Mouse (Mus musculus) lung, adult 2 months (tissue): ENCODE measurements around the gene C1ra. TPM values are rescaled to one million over a fixed set of nuclear protein-coding genes. Genes with fewer than 3 reads are reported as not detected.

Experiments used
- DNase-seq: peaks from one replicate; pipeline ENCODE4 v3.0.0; 2022
- H3K4me1 ChIP-seq: fragments of 200-500 bp; 2 replicates; pipeline ENCODE4 v1.6.1; 2011; ENCODE audit warnings: low read length; ENCODE audit not compliant: control insufficient read depth, insufficient read depth
- H3K4me3 ChIP-seq: fragments of 200-500 bp; replicated peaks from 2 replicates; pipeline ENCODE3; 2011; ENCODE audit warnings: low read depth, mild to moderate bottlenecking, control low read depth, low read length; ENCODE audit errors: extremely low read depth
- CTCF ChIP-seq: fragments of 200-500 bp; IDR thresholded peaks from 2 replicates; pipeline ENCODE4 v1.5.1; 2011; ENCODE audit warnings: mild to moderate bottlenecking, low read length, control low read depth; ENCODE audit not compliant: insufficient read depth
- POLR2A ChIP-seq: fragments of 200-500 bp; IDR thresholded peaks from 2 replicates; pipeline ENCODE4 v1.6.1; 2011; ENCODE audit warnings: low read depth, mild to moderate bottlenecking, control low read depth, low read length, borderline replicate concordance; ENCODE audit errors: extremely low read depth
- WGBS: fragments of 180-500 bp; shearing (Covaris S2); methylation state at CpG from one replicate; pipeline ENCODE4 v1.1.7; 2018; 5-methylcytosine and 5-hydroxymethylcytosine counted together
- polyA plus RNA-seq: library from polyadenylated mRNA; depleted of rRNA; stranded (reverse); fragments of >200 nt; gene quantifications from 2 replicates; pipeline ENCODE4 v1.2.3, GENCODE M21; 2012

The C1ra gene
- polyA plus RNA-seq, 1 experiment: 58.0 TPM

DNA sequence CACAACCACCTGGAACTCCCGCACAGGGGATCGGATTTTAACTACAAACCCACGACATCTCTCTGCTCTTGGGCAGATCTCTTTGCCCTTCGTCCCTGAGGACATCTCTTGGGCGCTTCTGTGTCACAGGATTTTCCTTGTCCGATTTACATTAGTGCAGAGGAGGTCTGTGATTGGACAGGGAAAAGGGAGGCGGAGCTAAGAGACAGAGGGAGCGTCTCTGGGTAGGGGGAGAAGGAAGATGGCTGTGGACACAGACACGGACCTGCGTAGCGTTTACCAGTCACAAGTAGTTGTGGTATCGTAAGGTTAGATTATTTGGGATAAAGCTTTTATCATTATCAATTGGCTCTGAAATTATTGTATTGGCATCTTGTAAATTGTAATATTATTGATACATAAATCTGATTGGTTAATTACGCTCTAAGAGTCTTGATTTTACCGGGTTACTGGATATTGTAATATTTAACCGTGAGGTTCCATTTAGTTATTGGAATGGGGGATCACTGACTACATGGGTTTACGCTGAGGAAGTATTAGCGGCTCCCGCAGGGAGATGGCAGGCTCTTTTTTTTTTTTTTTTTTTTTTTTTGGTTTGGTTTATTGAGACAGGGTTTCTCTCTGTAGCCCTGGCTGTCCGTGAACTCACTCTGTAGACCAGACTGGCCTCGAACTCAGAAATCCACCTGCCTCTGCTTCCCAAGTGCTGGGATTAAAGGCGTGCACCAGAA lies 26.6 kb upstream of the C1ra start:
- WGBS: 39% methylated on average over 21 of the region's 21 CpGs
- H3K4me3 ChIP-seq: no peak overlapping the region

DNA sequence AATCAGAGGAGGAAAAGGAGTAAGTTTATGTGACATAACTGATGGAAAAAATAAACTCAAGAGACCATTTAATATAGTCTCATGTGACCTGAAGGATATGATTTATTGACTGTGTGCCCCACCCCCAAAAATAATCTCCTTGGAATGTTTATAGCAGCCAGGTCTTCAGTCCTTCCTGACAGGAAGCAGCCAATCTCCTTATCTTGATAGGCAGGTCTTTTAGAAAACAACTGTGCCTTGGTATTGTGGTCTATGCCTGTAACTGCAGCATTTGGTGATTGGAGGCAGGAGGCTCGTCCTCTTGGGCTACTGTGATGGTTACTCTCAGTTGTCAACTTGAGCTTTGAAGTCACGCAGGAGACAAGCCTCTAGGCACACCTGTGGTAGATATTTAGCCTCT lies 24.7 kb upstream of the C1ra start:
- TF ChIP-seq CTCF (no peak), POLR2A (no peak)
- no peak for DNase-seq
- Histone ChIP-seq H3K4me1 (no peaks in the 10 kb centered on the region; the same call in 1 of the 2 replicates), H3K4me3 (no peak overlapping the region)
- WGBS: 21% methylated on average over 2 of the region's 2 CpGs

More for the DNA sequence above, 26.6 kb upstream of the C1ra start:
- no peaks in the 10 kb centered on the region for H3K4me1 ChIP-seq
- DNase-seq: no peak
- no peak for TF ChIP-seq CTCF
- TF ChIP-seq POLR2A: no peak

DNA sequence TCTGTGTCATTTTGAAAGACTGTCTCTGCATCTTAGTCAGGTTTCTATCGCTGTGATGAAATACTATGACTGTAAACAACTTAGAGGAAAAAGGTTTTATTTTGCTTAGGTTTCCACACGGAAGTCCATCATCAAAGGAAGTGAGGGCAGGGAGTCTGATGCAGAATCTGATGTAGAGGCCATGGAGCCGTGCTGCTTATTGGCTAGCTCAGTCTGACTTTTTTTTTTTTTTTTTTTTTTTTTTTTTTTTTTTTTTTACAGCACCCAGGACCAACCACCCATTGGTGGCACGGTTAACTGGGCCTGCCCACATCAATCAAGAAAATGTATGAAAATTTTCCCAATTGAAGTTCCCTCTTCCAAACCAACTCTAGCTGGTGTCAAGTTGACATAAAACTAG lies 23.3 kb upstream of the C1ra start:
- 74% methylated on average over 4 of the region's 4 CpGs for WGBS
- no peak for TF ChIP-seq POLR2A
- TF ChIP-seq CTCF: no peak
- DNase-seq: no peak
- H3K4me1 ChIP-seq: no peaks in the 10 kb centered on the region; the same call in 1 of the 2 replicates
- no peak overlapping the region for H3K4me3 ChIP-seq

DNA sequence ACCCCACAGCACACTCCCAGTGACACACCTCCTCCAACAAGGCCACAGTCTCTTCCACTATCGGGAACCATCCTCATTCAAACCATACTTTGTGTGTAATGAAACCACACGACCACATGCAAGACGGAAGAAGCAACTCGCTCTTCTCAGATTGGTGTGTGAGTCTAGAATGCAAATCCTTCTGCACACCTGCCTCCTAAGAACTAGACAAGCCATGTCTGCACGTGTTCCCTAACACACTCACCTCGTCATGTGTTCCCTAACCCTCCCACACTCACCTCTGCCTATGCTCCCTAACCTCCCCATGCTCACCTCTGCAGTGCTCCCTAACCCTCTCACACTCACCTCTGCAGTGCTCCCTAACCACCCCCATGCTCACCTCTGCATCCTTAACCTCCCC lies 20.8 kb upstream of the C1ra start:
- no peak for DNase-seq
- no peak for TF ChIP-seq CTCF
- TF ChIP-seq POLR2A: no peak
- Histone ChIP-seq H3K4me3 (no peak overlapping the region), H3K4me1 (no peaks in the 10 kb centered on the region; the same call in 1 of the 2 replicates)
- 63% methylated on average over 6 of the region's 6 CpGs for WGBS

DNA sequence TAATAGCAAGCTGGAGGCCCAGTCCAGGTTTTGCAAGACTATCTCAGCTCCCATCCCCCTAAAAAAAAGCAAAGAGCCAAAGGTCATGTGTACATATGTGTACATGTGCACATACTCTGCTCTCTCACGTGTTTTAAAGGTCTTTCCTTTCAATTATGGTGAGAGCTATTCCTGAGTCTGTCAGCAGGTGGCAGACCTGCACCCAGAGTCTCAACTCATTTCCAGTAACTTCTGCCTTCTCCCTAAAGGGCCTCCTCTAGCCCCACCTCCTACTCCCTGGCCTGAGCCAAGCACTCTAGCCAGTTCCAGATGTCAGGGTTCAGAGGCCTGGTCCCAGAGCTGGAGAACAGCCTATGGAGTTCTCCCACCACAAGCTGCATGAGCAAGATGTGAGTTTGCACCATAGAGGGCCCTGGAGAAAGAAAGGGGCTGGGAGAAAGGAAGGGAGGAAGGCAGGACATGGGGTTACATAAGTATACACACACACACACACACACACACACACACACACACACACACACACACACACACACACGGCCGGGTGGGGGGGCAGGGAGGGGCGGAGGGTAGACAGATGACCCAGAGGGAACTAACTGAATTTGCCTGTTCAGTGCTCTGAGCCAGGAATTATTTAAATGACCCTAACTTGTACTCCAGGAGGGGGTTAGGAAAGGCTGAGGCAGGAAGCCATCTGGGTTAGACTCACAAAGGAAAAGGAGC lies 19.2 kb upstream of the C1ra start, which contains the start of gene C1rl:
TSS of gene C1rl (plus strand) at position 272 of the 720 bp plus-strand sequence.
- TF ChIP-seq POLR2A: no peak
- peak; percentile 49 for TF ChIP-seq CTCF
- Histone ChIP-seq H3K4me3 (no peak within 1 kb of the TSS), H3K4me1 (no peaks in the 10 kb centered on the region; the same call in 1 of the 2 replicates)
- 21% methylated on average over 4 of the region's 4 CpGs for WGBS
- peak; percentile 76 for DNase-seq

- no peaks in the 10 kb centered on the region; the same call in 1 of the 2 replicates for H3K4me1 ChIP-seq
- 74% methylated on average over 5 of the region's 5 CpGs for WGBS
- DNase-seq: no peak
- H3K4me3 ChIP-seq: no peak overlapping the region
- TF ChIP-seq CTCF (no peak), POLR2A (no peak)
These were observed 18.3 kb upstream of the C1ra start for GRCm38 (mm10) chr6:124493886-124494285.

GRCm38 (mm10) chr6:124496054-124496453 lies 16.2 kb upstream of the C1ra start:
- TF ChIP-seq CTCF (no peak), POLR2A (no peak)

DNA sequence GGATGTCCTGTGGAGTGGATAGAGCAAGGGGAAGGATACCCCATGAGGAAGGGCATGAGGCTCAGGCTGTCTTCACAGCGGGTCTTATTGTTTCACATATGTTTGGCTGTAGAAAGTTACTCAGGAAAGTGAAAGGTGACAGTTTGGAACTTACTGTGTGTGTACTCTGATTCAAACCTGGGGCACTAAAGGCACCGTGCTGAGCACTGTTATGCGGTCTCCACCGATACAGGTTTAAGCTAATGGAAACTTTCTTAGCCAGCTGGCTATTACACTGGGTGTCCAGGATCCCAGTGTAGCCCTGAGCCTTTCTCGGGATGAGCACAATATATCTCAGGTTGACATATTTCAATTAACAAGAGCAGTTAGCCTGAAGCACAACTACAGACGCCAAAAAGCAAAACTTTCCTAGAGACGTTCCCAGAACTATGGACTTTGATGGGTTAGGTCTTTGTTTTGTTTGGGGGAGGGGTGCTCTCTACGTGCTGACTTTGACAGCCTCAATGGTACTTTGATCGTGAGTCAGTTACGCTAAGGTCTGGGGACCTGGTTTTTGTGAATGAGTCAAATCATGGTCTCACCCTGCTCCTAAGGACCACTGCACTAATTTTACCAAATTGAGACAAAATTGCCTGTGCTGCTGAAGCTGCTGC lies 12.2 kb upstream of the C1ra start:
- DNase-seq: no peak

More at GRCm38 (mm10) chr6:124496054-124496453, 16.2 kb upstream of the C1ra start:
- DNase-seq: no peak
- no peak overlapping the region for H3K4me3 ChIP-seq
- no peaks in the 10 kb centered on the region; the same call in 1 of the 2 replicates for H3K4me1 ChIP-seq
- WGBS: 81% methylated on average over 5 of the region's 5 CpGs

DNA sequence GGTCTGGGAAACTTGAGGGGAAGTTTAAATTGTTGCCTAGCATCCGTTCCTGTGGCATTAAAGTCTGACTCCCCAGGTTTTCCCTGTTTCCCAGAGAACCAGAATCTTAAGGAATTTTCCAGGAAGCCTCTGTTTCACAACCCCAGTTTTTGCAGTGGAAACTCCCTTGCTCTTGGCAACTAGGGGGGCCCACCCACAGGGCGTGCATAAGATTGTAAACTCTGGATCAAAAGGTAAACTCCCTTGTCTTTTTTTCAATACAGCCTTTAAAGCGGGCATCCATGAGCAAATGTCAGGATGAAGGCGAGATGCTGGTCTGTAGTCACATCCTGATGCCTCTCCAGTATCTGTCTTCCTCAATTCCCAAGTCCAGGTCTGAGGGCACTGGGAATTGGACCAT lies 10.7 kb upstream of the C1ra start:
- TF ChIP-seq CTCF: no peak
- TF ChIP-seq POLR2A: no peak
- Histone ChIP-seq H3K4me3 (no peak overlapping the region), H3K4me1 (no peaks in the 10 kb centered on the region)
- 62% methylated on average over 4 of the region's 4 CpGs for WGBS
- DNase-seq: no peak

More for the DNA sequence above, 12.2 kb upstream of the C1ra start:
- TF ChIP-seq POLR2A: no peak
- no peak for TF ChIP-seq CTCF
- H3K4me1 ChIP-seq: no peaks in the 10 kb centered on the region
- 51% methylated on average over 10 of the region's 10 CpGs for WGBS
- no peak overlapping the region for H3K4me3 ChIP-seq

- 78% methylated on average over 5 of the region's 5 CpGs for WGBS
- DNase-seq: no peak
- TF ChIP-seq POLR2A (no peak), CTCF (no peak)
- Histone ChIP-seq H3K4me1 (no peaks in the 10 kb centered on the region), H3K4me3 (no peak overlapping the region)
These were observed 10.2 kb upstream of the C1ra start for GRCm38 (mm10) chr6:124502021-124502420.
